In the genomic region with DNA sequence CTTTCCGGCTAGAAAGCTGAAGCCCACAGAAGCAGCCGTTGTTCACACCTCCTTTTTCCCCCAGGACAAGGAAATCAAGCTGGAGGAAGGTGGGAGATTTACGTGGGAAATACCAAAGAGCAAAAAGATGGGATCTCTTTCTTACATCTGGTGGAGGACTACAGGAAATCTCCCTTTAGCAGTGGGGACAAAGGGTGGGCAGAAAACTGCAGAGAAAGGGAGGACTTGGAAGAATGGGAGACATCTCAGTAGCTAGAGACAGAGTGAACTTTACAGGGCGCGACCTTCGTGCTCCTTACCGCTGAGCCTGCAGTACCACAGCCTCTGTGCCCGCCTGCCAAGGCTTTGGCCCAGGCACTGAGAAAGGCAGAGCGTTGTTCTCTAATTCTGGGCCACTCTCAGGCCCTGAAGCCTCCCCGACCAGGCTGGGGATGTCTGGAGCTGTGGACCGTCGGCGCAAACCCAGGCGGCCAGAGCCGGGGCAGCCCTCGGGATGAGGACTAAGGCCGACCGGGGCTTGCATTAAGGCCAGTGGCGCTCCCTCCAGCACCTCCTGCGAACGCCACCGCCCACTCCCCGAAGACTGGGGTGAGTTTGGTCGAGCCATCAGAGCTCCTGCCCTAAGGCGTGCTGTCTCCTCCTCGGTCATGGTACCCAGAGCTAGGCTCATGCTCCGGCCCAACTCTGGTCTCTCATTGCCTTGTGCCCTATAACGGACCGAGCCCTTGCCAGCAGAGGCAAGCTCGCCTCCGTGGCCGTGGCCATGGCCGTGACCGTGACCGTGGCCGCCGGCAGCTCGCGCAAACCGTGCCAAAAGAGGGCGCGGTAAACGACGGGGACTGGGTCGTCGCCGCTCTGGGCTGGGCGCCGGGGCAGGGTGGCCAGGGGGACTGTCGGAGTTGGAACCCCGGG, we compare ENCODE assay signal across 8 mouse cellular contexts. TPM values are rescaled to one million over a fixed set of nuclear protein-coding genes. Genes with fewer than 3 reads are reported as not detected.
DNase-seq lines count a peak whose midpoint lies in the region; ATAC-seq and TF ChIP-seq lines count a peak whose summit lies in the region.

No protein-coding gene starts in this region.

- peak overlapping the region; percentile 81 for H3K4me2 ChIP-seq in heart, embryonic 12.5 days
- peak overlapping the region; percentile 69 for H3K4me2 ChIP-seq in forebrain, embryonic 14.5 days (ENCODE audit: low read length)
- H3K4me2 ChIP-seq in liver, embryonic 16.5 days (ENCODE audit: low read depth, low read length) = peak overlapping the region; percentile 62

- no peak for ATAC-seq in heart, embryonic 12.5 days (ENCODE audit: insufficient number of reproducible peaks, low FRiP score)
- ATAC-seq in forebrain, embryonic 14.5 days = no peak
- ATAC-seq in liver, embryonic 16.5 days (ENCODE audit: low read depth) = no peak

- H3K27me3 ChIP-seq in heart, embryonic 12.5 days (replicated peaks) = peaks cover 87% of the 10 kb centered on the region
- peaks cover 84% of the 10 kb centered on the region for H3K27me3 ChIP-seq in forebrain, embryonic 14.5 days (replicated peaks; ENCODE audit: control insufficient read depth, insufficient read depth, low read length)
- peaks cover 88% of the 10 kb centered on the region for H3K27me3 ChIP-seq in liver, embryonic 16.5 days (ENCODE audit: control insufficient read depth, insufficient read depth, low read depth, low read length)
- H3K27me3 ChIP-seq in cerebellum, adult 2 months (ENCODE audit: control insufficient read depth, insufficient read depth, low read length) = peaks cover 3% of the 10 kb centered on the region; the same call in 1 of the 2 replicates

- TF ChIP-seq CTCF in cerebellum, adult 2 months (IDR thresholded peaks at IDR 0.05; ENCODE audit: borderline replicate concordance, insufficient read depth, low read depth, low read length) = no peak

- no peak for DNase-seq in heart, postnatal 36 days
- peak; percentile 35 for DNase-seq in ES-CJ7 (ENCODE audit: low read depth, low spot score)
- DNase-seq in forebrain, embryonic 14.5 days (ENCODE audit: low spot score) = no peak
- DNase-seq in adipocyte (ENCODE audit: low spot score) = no peak
- no peak for DNase-seq in layer of hippocampus, postnatal 25 days (ENCODE audit: extremely low spot score in 1 of 2, low spot score in 1 of 2)
- DNase-seq in cerebellum, adult 2 months = no peak

- WGBS in heart, embryonic 12.5 days = 8% methylated on average over 51 of the region's 51 CpGs
- 3% methylated on average over 51 of the region's 51 CpGs for WGBS in forebrain, embryonic 14.5 days
- 11% methylated on average over 51 of the region's 51 CpGs for WGBS in liver, embryonic 16.5 days (ENCODE audit: insufficient replicate concordance)
- 22% methylated on average over 51 of the region's 51 CpGs for whole genome bisulfite sequencing in cerebellum, adult 2 months

- intact Hi-C loops in heart, postnatal 36 days (cut with DNase I) = no loop called here

- no peak overlapping the region for H3K27ac ChIP-seq in heart, embryonic 12.5 days (ENCODE audit: poor library complexity, severe bottlenecking)
- no peak overlapping the region for H3K27ac ChIP-seq in forebrain, embryonic 14.5 days (ENCODE audit: low read depth, low read length)
- H3K27ac ChIP-seq in liver, embryonic 16.5 days (ENCODE audit: low read length) = no peak overlapping the region
- H3K27ac ChIP-seq in cerebellum, adult 2 months (ENCODE audit: insufficient read depth, low read length) = no peak overlapping the region

- H3K9me3 ChIP-seq in heart, embryonic 12.5 days (replicated peaks) = no peaks in the 10 kb centered on the region
- no peaks in the 10 kb centered on the region for H3K9me3 ChIP-seq in forebrain, embryonic 14.5 days (replicated peaks; ENCODE audit: control insufficient read depth, low read length)
- no peaks in the 10 kb centered on the region for H3K9me3 ChIP-seq in liver, embryonic 16.5 days (replicated peaks; ENCODE audit: control insufficient read depth, low read length)

- H3K9ac ChIP-seq in heart, embryonic 12.5 days = peak overlapping the region; percentile 73
- peak overlapping the region; percentile 38; the same call in 1 of the 2 replicates for H3K9ac ChIP-seq in forebrain, embryonic 14.5 days (ENCODE audit: low read length)
- no peak overlapping the region for H3K9ac ChIP-seq in liver, embryonic 16.5 days (ENCODE audit: low read depth, low read length)

- peak overlapping the region; percentile 49 for H3K4me3 ChIP-seq in heart, embryonic 12.5 days
- peak overlapping the region; percentile 37 for H3K4me3 ChIP-seq in forebrain, embryonic 14.5 days (ENCODE audit: low read depth, low read length)
- H3K4me3 ChIP-seq in liver, embryonic 16.5 days (ENCODE audit: low read depth, low read length) = peak overlapping the region; percentile 52
- no peak overlapping the region for H3K4me3 ChIP-seq in cerebellum, adult 2 months (replicated peaks; ENCODE audit: insufficient read depth, low read depth, low read length)

- peaks cover 66% of the 10 kb centered on the region for H3K4me1 ChIP-seq in heart, embryonic 12.5 days (replicated peaks)
- H3K4me1 ChIP-seq in forebrain, embryonic 14.5 days (ENCODE audit: control insufficient read depth, insufficient read depth, low read length) = peaks cover 20% of the 10 kb centered on the region
- H3K4me1 ChIP-seq in liver, embryonic 16.5 days (ENCODE audit: control insufficient read depth, low read depth, low read length) = peaks cover 20% of the 10 kb centered on the region
- no peaks in the 10 kb centered on the region; the same call in 1 of the 2 replicates for H3K4me1 ChIP-seq in cerebellum, adult 2 months (ENCODE audit: control insufficient read depth, insufficient read depth, low read length)

- no peak for TF ChIP-seq POLR2A in cerebellum, adult 2 months (IDR thresholded peaks at IDR 0.05; ENCODE audit: borderline replicate concordance, insufficient read depth, low read length)

- no peaks in the 10 kb centered on the region for H3K36me3 ChIP-seq in heart, embryonic 12.5 days
- H3K36me3 ChIP-seq in forebrain, embryonic 14.5 days (ENCODE audit: control insufficient read depth, insufficient read depth, low read length) = no peaks in the 10 kb centered on the region
- H3K36me3 ChIP-seq in liver, embryonic 16.5 days (ENCODE audit: control insufficient read depth, insufficient read depth) = no peaks in the 10 kb centered on the region

RNA-seq across cellular contexts. Expression of a gene that starts 1.5 kb away (rescaled TPM):
- 1.2 and 1.4 TPM in 2 replicates for polyA plus RNA-seq in heart, embryonic 12.5 days (2016; fragmentation: Nextera tagmentation; extraction: Ambion mirVana)
- 1 to 10 TPM; 1.4 to 2.5 TPM for total RNA-seq in heart, postnatal 36 days (2021)
- 0.28 and 0.41 TPM in 2 replicates for polyA plus RNA-seq in forebrain, embryonic 14.5 days (2014; fragmentation: Nextera tagmentation; extraction: Ambion mirVana)
- 0.02 and 0.06 TPM in 2 replicates for polyA plus RNA-seq in liver, embryonic 16.5 days (2015; fragmentation: Nextera tagmentation; extraction: Ambion mirVana)
- total RNA-seq in layer of hippocampus, postnatal 25 days (2021) = 10 to 100 TPM; 17.7 to 17.9 TPM
- polyA plus RNA-seq in cerebellum, adult 2 months (2012; rRNA removed) = 0.41 and 0.82 TPM in 2 replicates

RNA-seq across cellular contexts. Expression of a gene that starts 26.0 kb away (rescaled TPM):
- polyA plus RNA-seq in heart, embryonic 12.5 days (2016; fragmentation: Nextera tagmentation; extraction: Ambion mirVana) = 1.4 and 1.5 TPM in 2 replicates
- 1 to 10 TPM; 1.9 to 2.7 TPM for total RNA-seq in heart, postnatal 36 days (2021)
- 0.48 and 0.57 TPM in 2 replicates for polyA plus RNA-seq in forebrain, embryonic 14.5 days (2014; fragmentation: Nextera tagmentation; extraction: Ambion mirVana)
- polyA plus RNA-seq in liver, embryonic 16.5 days (2015; fragmentation: Nextera tagmentation; extraction: Ambion mirVana) = 2.3 and 3.0 TPM in 2 replicates
- total RNA-seq in layer of hippocampus, postnatal 25 days (2021) = 1 to 10 TPM; 2.0 to 2.4 TPM
- 0.86 and 0.97 TPM in 2 replicates for polyA plus RNA-seq in cerebellum, adult 2 months (2012; rRNA removed)

RNA-seq across cellular contexts. Expression of a gene that starts 39.1 kb away (rescaled TPM):
- polyA plus RNA-seq in heart, embryonic 12.5 days (2016; fragmentation: Nextera tagmentation; extraction: Ambion mirVana) = 4.6 and 5.8 TPM in 2 replicates
- 10 to 100 TPM; 10.1 to 13.0 TPM for total RNA-seq in heart, postnatal 36 days (2021)
- polyA plus RNA-seq in forebrain, embryonic 14.5 days (2014; fragmentation: Nextera tagmentation; extraction: Ambion mirVana) = 14.0 and 18.7 TPM in 2 replicates
- 0.14 and 0.30 TPM in 2 replicates for polyA plus RNA-seq in liver, embryonic 16.5 days (2015; fragmentation: Nextera tagmentation; extraction: Ambion mirVana)
- total RNA-seq in layer of hippocampus, postnatal 25 days (2021) = 10 to 100 TPM; 50.5 to 58.0 TPM
- 5.6 and 6.4 TPM in 2 replicates for polyA plus RNA-seq in cerebellum, adult 2 months (2012; rRNA removed)

RNA-seq across cellular contexts. Expression of a gene that starts 43.3 kb away (rescaled TPM):
- 33.8 and 37.3 TPM in 2 replicates for polyA plus RNA-seq in heart, embryonic 12.5 days (2016; fragmentation: Nextera tagmentation; extraction: Ambion mirVana)
- 10 to 100 TPM; 27.2 to 29.6 TPM for total RNA-seq in heart, postnatal 36 days (2021)
- 32.1 and 33.7 TPM in 2 replicates for polyA plus RNA-seq in forebrain, embryonic 14.5 days (2014; fragmentation: Nextera tagmentation; extraction: Ambion mirVana)
- 12.0 and 12.1 TPM in 2 replicates for polyA plus RNA-seq in liver, embryonic 16.5 days (2015; fragmentation: Nextera tagmentation; extraction: Ambion mirVana)
- total RNA-seq in layer of hippocampus, postnatal 25 days (2021) = 10 to 100 TPM; 58.3 to 64.5 TPM
- polyA plus RNA-seq in cerebellum, adult 2 months (2012; rRNA removed) = 21.8 and 22.0 TPM in 2 replicates
